Mouse (Mus musculus) brain, embryonic 14.5 days (tissue): ENCODE results near the gene Lmntd1.

Experiments
- CTCF ChIP-seq: fragments of 200-500 bp; IDR thresholded peaks from 2 replicates; pipeline ENCODE4 v1.5.1; 2012; ENCODE audit warnings: inconsistent platforms, mild to moderate bottlenecking, moderate library complexity, borderline replicate concordance; ENCODE audit not compliant: insufficient read depth, insufficient read length; ENCODE audit errors: extremely low read depth
- POLR2A ChIP-seq: fragments of 200-500 bp; IDR thresholded peaks from 2 replicates; pipeline ENCODE4 v1.6.1; 2012; ENCODE audit warnings: mild to moderate bottlenecking, inconsistent platforms, borderline replicate concordance; ENCODE audit not compliant: poor library complexity, insufficient read depth, insufficient read length, severe bottlenecking; ENCODE audit errors: extremely low read depth

DNA sequence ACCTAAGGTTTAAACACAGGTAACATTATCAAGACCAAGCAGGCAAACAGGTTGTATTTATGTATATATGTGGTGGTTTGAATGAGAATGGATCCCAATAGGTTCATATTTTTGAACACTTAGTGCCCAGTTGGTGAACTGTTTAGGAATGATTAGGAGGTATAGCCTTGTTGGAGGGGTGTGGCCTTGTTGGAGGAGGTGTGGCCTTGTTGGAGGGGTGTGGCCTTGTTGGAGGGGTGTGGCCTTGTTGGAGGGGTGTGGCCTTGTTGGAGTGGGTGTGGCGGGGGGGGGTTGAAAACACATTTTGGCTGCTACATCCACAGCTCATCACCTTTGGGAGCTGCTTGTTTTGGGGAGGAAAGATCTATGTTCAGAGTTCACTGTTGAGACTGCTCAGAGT lies 270.7 kb downstream of the Lmntd1 start:
- TF ChIP-seq CTCF, result no peak
- TF ChIP-seq POLR2A, result no peak
